Mouse (Mus musculus) myocyte (in vitro differentiated cells): ENCODE data around the gene Mast4.

ENCODE experiments used
- CEBPB ChIP-seq: IDR thresholded peaks from 2 replicates; pipeline ENCODE4 v1.6.1; 2011; ENCODE audit warnings: mild to moderate bottlenecking, moderate library complexity; ENCODE audit not compliant: poor library complexity, insufficient read depth, severe bottlenecking
- E2F4 ChIP-seq: IDR thresholded peaks from one replicate; pipeline ENCODE4 v1.6.1; 2011; ENCODE audit warnings: mild to moderate bottlenecking, control low read depth, moderate library complexity; ENCODE audit not compliant: insufficient read depth
- MAX ChIP-seq: IDR thresholded peaks from one replicate; pipeline ENCODE4 v1.6.1; 2011; ENCODE audit warnings: low read depth, mild to moderate bottlenecking, control low read depth
- MYOD1 ChIP-seq, 3 experiments: IDR thresholded peaks; one replicate each; pipeline ENCODE4 v1.6.1; 2011; ENCODE audit warnings: control low read depth in 2 of 3, low read depth in 2 of 3, mild to moderate bottlenecking in 2 of 3, moderate library complexity in 1 of 3; ENCODE audit not compliant: insufficient read length in 2 of 3, control insufficient read depth in 1 of 3
- MYOG ChIP-seq, 3 experiments: IDR thresholded peaks; one replicate each; pipeline ENCODE4 v1.6.1; 2011; ENCODE audit warnings: control low read depth in 2 of 3, low read depth in 2 of 3, mild to moderate bottlenecking in 2 of 3; ENCODE audit not compliant: insufficient read length in 2 of 3, control insufficient read depth in 1 of 3, insufficient read depth in 1 of 3
- POLR2A ChIP-seq: IDR thresholded peaks from one replicate; pipeline ENCODE4 v1.6.1; 2011; ENCODE audit warnings: low read depth, mild to moderate bottlenecking, control low read depth, moderate library complexity; ENCODE audit not compliant: insufficient read length
- POLR2AphosphoS2 ChIP-seq: IDR thresholded peaks from one replicate; pipeline ENCODE4 v1.6.1; 2011; ENCODE audit warnings: low read depth, control low read depth; ENCODE audit not compliant: insufficient read length
- TCF12 ChIP-seq: IDR thresholded peaks from one replicate; pipeline ENCODE4 v1.6.1; 2011; ENCODE audit warnings: mild to moderate bottlenecking, control low read depth; ENCODE audit not compliant: poor library complexity, insufficient read depth, severe bottlenecking
- USF1 ChIP-seq: IDR thresholded peaks from one replicate; pipeline ENCODE4 v1.6.1; 2011; ENCODE audit warnings: low read depth, mild to moderate bottlenecking, control low read depth, moderate library complexity

- peak; percentile 40 for TF ChIP-seq TCF12
- TF ChIP-seq MYOD1 (IDR thresholded peaks at IDR 0.05; ENCODE audit: control insufficient read depth in 1 of 3, insufficient read length in 2 of 3, low read depth in 2 of 3), result peak; percentile 65 to 79 (median 77)
- TF ChIP-seq CEBPB, result no peak
- TF ChIP-seq POLR2A, result no peak
- TF ChIP-seq POLR2AphosphoS2, result no peak
- peak; percentile 13 to 82 (median 76) for TF ChIP-seq MYOG (IDR thresholded peaks at IDR 0.05; ENCODE audit: control insufficient read depth in 1 of 3, insufficient read depth in 1 of 3, insufficient read length in 2 of 3, low read depth in 2 of 3)
- TF ChIP-seq E2F4, result no peak
- no peak for TF ChIP-seq MAX
- TF ChIP-seq USF1, result no peak
Measured at GRCm38 (mm10) chr13:103291098-103291497, 43.2 kb downstream of the Mast4 start.
